Mouse (Mus musculus): ENCODE results near the gene Set. TPM values are rescaled to one million over a fixed set of nuclear protein-coding genes. Genes with fewer than 3 reads are reported as not detected.
A peak's percentile ranks its signal among the peaks of the same experiment; 100 is the strongest.
"Not testable (repeated sequence)": the region's sequence is repeated elsewhere in the genome, so short reads cannot be mapped to it uniquely, and the experiment has no call there.

Gene Set
- 100 to 1,000 TPM; 179 to 198 (median 186) TPM for total RNA-seq (2022)

GRCm38 (mm10) chr2:30057223-30057904 lies at the start of gene Set:
Set (plus strand) TSS chr2:30057378.
- no peak for DNase-seq (ENCODE audit: low spot score in 2 of 2)

DNA sequence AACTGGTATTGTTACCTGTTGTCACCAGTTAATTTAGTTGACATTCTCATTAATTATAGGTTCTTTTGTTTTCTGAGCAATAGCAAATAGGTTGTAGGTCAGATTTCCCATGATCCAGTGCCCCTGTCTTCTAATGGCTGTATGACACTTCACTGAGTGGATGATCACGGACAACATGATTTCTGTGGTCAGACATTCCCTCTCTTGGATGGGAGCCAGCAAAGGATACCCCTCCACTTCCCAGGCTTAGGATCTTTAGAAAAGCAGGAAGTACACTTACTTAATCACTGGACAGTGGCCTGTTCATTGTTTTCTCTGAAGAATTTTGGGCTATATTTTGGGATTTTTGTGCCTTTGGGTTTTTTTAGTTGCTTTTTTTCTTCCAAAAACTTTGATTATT lies 48.1 kb upstream of the Set start:
- DNase-seq (ENCODE audit: low spot score in 2 of 2): no peak

DNA sequence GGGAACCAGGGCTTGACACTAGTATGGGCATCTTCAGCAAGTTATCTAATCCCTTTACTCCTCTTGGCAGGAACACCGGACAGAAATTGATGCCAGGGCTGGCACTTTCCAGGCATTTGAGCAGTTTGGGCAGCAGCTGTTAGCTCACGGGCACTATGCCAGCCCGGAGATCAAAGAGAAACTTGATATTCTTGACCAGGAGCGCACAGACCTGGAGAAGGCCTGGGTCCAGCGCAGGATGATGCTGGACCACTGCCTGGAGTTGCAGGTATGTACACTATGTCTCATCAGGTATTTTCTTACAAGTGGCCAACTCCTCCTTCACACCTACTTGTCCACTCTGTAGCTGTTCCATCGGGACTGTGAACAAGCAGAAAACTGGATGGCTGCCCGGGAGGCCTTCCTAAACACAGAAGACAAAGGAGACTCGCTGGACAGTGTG lies 46.3 kb upstream of the Set start:
- DNase-seq (ENCODE audit: low spot score in 2 of 2): peak in 1 of 2 experiments; percentile 48

- no peak for DNase-seq (ENCODE audit: low spot score in 2 of 2)
Measured at GRCm38 (mm10) chr2:30014326-30014966, 42.7 kb upstream of the Set start.

- DNase-seq (ENCODE audit: low spot score in 2 of 2): no peak
Measured at GRCm38 (mm10) chr2:30025454-30025853, 31.7 kb upstream of the Set start.

DNA sequence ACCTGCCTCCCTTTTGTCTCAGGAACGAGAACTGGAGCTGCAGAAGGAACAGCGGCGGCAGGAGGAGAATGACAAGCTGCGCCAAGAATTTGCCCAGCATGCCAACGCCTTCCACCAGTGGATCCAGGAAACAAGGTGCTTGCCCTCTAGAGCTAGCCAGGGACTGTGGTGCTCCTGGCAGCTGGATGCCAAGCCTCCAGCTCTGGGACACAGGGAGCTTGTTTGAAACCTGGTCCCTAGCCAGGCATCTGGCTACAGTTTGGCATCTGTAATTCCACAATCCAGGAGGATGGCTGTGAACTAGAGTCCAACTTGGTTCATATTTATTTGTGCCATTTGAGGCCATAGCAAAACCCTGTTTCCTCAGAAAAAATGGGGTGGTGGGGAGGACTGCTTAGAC lies 30.2 kb upstream of the Set start:
- no peak for DNase-seq (ENCODE audit: low spot score in 2 of 2)

GRCm38 (mm10) chr2:30032244-30032846 lies 24.8 kb upstream of the Set start:
- no peak for DNase-seq (ENCODE audit: low spot score in 2 of 2)

DNA sequence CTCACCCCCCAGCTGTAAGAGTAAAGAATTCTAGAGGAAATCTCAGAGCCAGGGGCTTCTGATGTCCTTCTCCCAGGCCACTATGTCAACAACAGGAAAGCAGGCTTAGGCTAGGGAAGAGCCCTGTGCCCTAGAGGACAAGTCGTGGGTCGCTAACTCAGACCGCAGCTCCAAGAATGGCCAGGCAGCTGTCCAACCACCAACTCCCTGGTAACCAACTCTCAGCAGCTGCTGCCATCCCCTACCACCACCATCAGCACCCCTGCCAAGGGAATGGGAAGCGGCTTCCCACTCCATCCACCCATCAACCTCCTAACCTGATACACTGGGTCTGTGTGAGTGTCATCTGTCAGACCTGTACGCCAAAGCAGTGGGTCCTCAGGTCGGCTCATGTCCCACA lies 24.2 kb upstream of the Set start:
- no peak for DNase-seq (ENCODE audit: low spot score in 2 of 2)

- DNase-seq (ENCODE audit: low spot score in 2 of 2): no peak
Measured at GRCm38 (mm10) chr2:30037762-30038161, 19.4 kb upstream of the Set start.

- DNase-seq (ENCODE audit: low spot score in 2 of 2): no peak
Measured at GRCm38 (mm10) chr2:30038370-30038769, 18.8 kb upstream of the Set start.

DNA sequence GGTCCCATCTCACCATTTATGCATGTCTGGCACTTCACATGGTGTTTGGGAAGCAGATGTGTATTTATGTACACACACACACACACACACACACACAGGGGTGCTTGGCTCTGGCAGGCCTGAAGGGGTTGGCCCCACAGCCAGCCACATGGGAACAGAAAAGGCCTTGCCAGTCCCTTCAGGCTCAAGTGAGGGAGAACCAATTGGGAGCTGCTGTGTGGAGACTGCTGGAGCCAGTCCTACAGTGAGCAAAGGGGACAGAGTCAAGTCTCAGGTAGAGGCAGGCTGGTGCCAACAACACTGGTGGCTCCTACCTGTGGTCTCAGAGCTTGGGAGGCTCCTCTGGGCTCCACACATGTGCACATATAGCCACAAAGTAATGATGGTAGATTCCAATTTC lies 17.5 kb upstream of the Set start:
- DNase-seq (ENCODE audit: low spot score in 2 of 2): no peak

DNA sequence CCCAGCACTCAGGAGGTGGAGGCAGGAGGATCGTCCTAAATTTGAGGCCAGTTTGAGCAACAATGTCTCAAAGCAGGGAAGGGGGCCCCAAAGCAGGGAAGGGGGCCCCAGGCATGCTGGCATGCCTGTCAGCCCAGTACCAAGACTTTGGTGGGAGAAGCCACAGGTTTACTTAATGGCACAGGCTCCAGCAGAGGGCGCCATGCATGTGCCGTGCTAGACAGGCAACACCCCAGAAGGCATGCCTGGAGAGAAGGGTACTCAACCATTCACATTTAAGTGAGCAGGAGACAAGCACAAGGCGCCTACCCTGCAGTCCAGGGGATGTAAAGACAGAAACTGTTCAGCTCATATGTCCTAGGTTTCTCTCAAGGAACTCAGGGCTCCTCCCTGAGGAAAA lies 14.7 kb upstream of the Set start:
- peak in 1 of 2 experiments; percentile 70 for DNase-seq (ENCODE audit: low spot score in 2 of 2)

- no peak for DNase-seq (ENCODE audit: low spot score in 2 of 2)
Measured at GRCm38 (mm10) chr2:30044550-30044949, 12.6 kb upstream of the Set start.

DNA sequence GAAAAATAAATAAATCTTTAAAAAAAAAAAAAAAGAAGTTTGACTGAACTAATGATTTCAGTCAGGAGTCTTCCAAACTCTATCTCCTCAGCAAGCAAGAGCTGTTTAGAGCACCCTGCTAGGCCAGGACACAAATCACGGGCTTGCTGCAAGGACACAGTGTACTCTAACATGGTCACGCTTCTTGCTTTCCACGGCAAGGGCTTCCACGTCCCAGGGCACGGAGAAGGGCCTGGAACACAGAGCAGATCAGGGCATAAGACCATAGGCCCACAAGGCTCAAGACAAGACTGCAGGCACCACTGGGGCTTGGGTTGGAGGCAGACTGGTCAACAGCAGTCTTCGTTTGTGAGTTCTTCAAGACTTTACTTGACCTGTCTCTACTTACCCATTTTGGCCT lies 10.1 kb upstream of the Set start:
- no peak for DNase-seq (ENCODE audit: low spot score in 2 of 2)

GRCm38 (mm10) chr2:30048101-30048501 lies 9.1 kb upstream of the Set start:
- DNase-seq (ENCODE audit: low spot score in 2 of 2): no peak

GRCm38 (mm10) chr2:30048699-30049388 lies 8.3 kb upstream of the Set start, which contains the start of gene Wdr34:
Wdr34 (minus strand) TSS chr2:30048881.
- peak; percentile 93 to 97 for DNase-seq (ENCODE audit: low spot score in 2 of 2)

DNA sequence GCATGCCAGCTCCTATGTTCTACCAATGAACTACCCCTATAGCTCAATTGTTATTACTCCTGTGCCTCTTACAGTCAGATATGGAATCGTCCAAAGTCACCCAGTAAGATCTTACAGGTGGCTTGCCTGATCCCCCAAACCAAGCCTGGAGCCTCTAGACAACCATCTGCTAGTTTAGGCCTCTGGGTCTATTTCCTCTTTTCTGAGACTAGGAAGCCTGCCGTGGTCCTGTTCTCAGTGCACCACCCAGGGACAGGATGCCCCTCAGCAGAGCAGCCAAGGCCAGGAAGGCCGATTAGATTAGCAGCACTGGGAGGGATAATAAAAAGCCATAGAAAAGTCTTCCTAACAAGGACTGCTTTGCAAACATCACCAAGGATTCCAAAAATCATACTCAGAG lies 7.3 kb upstream of the Set start:
- DNase-seq (ENCODE audit: low spot score in 2 of 2): no peak

DNA sequence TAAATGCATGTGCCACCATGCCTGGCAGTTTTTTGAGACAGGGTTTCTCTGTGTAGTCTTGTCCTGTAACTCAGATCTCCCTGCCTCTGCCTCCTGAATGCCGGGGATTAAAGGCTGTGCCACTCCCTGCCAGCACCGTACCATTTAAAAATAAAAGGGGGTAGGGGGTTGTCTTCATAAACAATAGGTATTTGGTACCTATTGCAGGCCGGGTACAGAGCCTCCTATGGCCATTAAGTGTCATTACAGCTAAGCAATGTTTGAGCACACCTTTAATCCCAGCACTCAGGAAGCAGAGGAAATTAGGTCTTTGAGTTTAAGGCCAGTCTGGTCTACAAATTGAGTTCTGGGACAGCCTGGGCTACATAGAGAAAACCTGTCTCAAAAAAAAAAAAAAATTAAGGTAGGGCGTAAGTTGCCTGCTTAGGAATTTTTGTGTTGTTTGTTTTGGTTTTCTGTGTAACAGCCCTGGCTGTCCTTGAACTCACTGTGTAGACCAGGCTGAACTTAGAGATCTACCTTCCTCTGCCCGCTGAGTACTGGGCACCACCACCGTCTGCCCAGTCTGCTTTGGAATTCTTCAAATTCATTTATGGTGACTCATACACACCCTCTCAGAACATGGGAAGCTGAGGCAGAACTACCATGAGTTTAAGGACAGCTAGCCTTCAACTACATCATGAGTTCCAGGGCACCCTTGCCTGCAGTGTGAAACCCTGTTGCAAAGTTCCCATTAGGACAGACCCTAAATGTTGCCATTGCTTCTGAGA lies 5.0 kb upstream of the Set start:
- no peak for DNase-seq (ENCODE audit: low spot score in 2 of 2)

- DNase-seq (ENCODE audit: low spot score in 2 of 2): not testable (repeated sequence)
Measured at GRCm38 (mm10) chr2:30055310-30055709, 1.9 kb upstream of the Set start.

DNA sequence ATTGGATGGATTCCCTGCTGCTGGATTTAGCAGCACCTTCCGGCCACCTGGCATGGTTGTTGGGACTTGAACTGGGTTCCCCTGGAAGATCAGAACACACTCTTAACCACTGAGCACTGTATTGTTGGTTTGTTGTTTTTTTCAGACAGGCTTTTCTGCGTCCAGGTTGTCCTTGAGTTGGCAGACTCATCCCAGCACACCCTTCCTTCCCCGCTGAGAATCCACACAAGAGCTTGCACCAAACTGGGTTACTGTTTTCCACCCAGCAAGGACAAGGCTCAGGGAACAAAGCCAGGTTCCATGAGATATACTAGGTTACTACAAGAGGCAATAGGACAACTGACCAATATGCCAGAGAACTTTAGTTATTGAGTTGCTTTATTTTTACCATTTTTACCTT lies 442 bp upstream of the Set start:
- no peak for DNase-seq (ENCODE audit: low spot score in 2 of 2)

DNA sequence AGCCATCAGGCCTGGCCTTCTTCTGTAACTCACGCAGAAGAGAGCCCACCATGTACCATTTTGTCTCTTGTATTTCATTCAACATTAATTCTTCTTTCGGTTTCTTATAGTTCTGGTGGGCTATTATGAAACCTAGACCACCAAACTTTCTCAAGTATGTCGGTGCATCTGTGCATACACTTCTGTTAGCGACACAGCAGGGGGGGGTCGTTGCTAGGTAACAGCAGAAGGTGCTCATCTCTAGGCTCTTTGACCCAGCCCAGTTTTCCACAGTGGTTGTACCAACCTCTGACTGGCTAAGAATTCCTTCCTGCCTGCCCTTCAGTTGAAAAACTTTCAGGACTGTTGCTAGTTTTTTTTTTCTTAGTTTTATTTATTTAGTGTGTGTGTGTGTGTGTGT lies 1.2 kb downstream of the Set start:
- DNase-seq (ENCODE audit: low spot score in 2 of 2): no peak
